Mouse (Mus musculus): ENCODE measurements around the gene BC016579. TPM values are rescaled to one million over a fixed set of nuclear protein-coding genes. Genes with fewer than 3 reads are reported as not detected.

Gene BC016579
- total RNA-seq, 2 experiments from 2014 or later: 0.07 to 0.98 TPM

Other genes starting within 250 kb of the BC016579 start
- gene Cd200, start 245.0 kb downstream of the BC016579 start, total RNA-seq (2015): 0.82 and 3.9 TPM in 2 replicates
- 0.12 and 0.66 TPM in 2 replicates for gene Cd200, start 245.0 kb downstream of the BC016579 start, total RNA-seq (2017)
- gene Gm609, start 161.1 kb downstream of the BC016579 start, total RNA-seq (2015): not detected in 2 replicates
- gene Gm609, start 161.1 kb downstream of the BC016579 start, total RNA-seq (2017): not detected in 2 replicates
- not detected in 2 replicates for gene Gm17783, start 122.0 kb downstream of the BC016579 start, total RNA-seq (2015)
- gene Gm17783, start 122.0 kb downstream of the BC016579 start, total RNA-seq (2017): not detected in 2 replicates
- gene Slc9c1, start 118.8 kb downstream of the BC016579 start, total RNA-seq (2015): not detected in 2 replicates
- gene Slc9c1, start 118.8 kb downstream of the BC016579 start, total RNA-seq (2017): not detected in 2 replicates
- not detected in 2 replicates for gene Gcsam, start 43.7 kb downstream of the BC016579 start, total RNA-seq (2015)
- not detected in 2 replicates for gene Gcsam, start 43.7 kb downstream of the BC016579 start, total RNA-seq (2017)
- not detected in 2 replicates for gene Tmprss7, start 39.6 kb upstream of the BC016579 start, total RNA-seq (2015)
- gene Tmprss7, start 39.6 kb upstream of the BC016579 start, total RNA-seq (2017): 0.04 and 0.11 TPM in 2 replicates
- gene Tagln3, start 70.5 kb upstream of the BC016579 start, total RNA-seq (2015): 1.0 TPM in 1 of 2 replicates, not detected in the other
- 0.55 TPM in 1 of 2 replicates, not detected in the other for gene Tagln3, start 70.5 kb upstream of the BC016579 start, total RNA-seq (2017)
- 20.0 and 21.9 TPM in 2 replicates for gene Abhd10, start 88.9 kb upstream of the BC016579 start, total RNA-seq (2015)
- gene Abhd10, start 88.9 kb upstream of the BC016579 start, total RNA-seq (2017): 19.6 and 20.3 TPM in 2 replicates

Measured in megakaryocyte, adult 5-6 weeks (primary cell).